Mouse (Mus musculus) kidney, postnatal 14 days (tissue): ENCODE measurements around the gene Wnt2b.

Experiments
- DNase-seq: peaks from one replicate; pipeline ENCODE4 v3.0.0; 2022; ENCODE audit warnings: mixed read lengths

The Wnt2b gene

DNA sequence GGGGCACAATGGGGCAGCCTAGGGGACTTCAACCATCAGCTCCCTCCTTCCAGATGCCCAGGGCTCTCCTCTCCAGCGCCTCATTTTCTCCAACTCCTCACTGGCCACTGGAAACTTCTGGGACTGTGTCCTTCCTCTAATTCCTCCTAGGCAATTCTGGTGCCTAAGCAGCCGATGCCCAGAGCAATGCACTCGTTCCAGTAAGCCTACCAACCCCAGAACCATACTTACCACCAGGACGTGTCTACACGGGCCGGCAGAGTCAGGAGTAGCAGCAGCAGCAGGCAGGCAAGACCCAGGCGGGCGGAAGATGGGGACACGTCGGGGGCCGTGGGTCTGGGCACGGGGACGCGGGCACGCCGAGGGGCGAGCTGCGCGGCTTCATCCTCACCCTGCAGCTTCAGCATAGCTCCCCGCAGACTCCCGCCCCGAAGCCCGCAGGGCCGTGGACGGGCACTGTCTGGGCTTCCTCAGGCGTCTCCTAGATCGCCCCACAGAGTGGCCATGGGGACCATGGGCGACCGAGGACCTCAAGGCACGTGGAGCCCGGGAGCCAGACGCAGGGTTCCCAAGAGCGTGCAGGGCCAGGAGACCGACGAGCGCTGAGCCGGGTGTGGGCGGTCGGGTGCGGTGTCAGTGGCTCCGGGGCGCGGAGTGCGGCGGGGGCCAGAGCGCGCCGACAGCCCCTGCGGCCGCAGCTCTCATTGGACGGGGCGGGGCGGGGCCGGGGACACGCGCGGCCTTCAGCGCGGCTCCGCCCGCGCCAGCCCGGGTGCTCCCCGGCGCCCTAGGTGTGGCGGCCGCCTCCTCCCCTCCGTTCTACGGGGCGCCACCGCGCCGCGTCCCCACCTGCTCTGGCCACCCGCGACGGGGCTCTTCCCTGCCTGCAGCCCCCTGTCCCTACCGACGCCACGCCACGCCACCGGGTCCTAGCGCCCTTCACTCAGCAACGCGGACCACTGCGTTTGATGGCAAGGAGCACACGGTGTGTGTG is at the start of gene Wnt2b:
Wnt2b (minus strand) TSS at position 856 of the 994 bp plus-strand sequence.
- peak; percentile 44 for DNase-seq

DNA sequence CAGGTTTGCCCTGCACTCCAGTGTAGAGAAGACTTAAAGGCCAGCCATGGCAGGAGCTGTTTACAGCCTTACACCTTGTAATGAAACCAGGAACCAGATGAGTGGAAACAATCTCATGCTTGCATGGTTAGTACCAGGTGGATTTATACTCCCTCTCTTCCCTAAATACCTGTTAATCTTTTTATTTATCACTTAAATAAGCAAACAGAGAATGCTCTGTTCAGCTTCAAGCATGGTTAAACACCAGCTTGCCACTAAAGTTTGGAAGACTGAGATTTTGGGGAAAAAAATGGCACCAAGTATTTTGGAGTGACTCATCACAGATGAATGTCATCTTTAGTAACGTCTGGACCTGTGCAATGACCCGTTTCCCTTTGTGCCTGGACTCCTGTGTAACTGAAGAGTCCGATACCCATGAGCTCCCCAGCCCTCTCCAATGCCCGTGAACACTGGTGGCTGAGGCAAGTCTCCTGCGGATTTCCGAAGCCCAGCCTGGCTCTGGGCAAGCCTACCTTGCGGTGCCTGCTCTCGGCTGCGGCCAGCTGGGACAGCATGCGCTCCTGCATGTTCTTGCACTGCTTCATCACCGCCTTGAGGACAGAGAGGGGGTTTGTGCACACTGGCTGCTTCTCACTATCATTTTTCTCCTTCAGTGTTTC is 49.1 kb upstream of the Wnt2b start:
- no peak for DNase-seq

DNA sequence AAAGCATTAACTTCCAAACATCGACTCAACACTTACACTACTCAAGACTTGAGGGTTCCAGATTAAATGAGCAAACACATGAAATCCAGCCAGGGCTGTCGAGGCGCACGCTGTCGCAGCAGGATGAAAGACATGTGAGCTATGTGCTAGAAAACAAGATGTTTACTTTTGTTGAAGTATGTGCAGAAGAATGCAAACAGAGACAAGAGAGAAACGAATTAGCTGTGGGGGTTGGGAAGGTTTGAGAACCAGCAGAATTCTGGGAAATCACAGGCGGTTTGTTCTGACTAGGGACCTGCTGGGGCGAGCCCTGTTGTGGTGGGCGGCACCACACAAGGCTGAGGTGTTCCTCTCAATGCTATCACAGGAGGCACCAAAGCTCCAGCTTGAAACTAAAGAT is 46.3 kb upstream of the Wnt2b start:
- DNase-seq, result no peak

DNA sequence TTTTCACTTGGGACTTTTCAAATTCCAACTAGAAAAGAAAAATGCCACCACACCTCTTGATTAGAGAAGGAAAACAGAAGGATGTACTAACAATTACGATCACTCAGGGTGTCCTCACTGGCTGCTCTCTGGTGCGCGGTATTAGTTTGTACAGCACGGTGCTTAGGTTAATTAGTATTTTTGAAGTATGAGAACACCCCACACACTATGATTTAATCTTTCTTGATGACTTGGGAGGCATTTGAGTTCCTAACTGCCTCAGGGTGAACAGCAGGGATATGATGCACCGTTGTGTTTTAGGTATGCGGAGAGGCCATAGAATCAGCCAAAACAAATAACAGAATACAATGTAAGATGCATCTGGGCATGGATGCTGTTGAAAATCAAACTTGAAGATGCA is 44.4 kb upstream of the Wnt2b start:
- no peak for DNase-seq

DNA sequence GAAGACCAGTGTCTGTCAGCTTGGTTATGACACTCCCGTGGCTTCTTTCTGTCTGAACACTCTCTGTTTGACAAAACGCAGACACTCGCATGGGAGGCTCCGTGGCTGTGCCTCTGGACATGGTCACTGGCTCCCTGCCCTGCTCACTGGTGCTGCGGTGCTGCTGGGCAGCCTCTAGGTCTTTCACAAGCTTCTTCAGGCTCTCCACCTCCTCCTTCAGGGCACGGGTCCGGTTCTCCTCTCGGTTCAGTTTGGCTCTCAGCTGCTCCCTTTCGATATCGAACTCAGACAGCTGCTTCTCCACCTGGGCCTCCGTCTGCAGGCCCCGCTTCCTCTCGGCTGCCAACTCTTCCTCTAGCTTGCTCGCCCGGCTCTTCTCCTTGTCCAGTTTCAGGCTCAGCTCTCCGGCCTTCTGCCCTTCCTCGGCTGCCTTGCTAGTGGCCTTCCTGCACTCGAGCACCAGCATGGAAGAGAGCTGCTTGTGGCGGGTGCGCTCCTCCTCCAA is 43.9 kb upstream of the Wnt2b start:
- no peak for DNase-seq

DNA sequence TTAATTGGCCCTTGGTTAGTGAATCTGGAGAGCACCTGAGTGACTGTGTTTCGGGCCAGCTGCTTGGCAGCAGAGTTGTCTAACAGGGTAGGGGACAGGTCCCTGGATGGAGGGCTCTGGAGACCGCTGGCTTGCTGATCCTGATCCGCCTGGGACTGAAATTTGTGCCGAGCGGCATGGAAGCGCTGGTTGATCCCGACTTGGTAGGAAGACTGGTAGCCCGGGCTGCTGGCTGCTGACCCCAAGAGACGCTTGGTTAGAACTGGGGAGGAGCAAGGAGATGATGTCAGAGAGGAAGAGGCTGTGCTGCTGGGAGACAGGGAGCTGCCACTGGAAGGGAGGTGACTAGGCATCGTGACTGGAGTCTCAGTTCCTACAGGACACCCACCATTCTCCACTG is 43.3 kb upstream of the Wnt2b start:
- DNase-seq, result no peak

DNA sequence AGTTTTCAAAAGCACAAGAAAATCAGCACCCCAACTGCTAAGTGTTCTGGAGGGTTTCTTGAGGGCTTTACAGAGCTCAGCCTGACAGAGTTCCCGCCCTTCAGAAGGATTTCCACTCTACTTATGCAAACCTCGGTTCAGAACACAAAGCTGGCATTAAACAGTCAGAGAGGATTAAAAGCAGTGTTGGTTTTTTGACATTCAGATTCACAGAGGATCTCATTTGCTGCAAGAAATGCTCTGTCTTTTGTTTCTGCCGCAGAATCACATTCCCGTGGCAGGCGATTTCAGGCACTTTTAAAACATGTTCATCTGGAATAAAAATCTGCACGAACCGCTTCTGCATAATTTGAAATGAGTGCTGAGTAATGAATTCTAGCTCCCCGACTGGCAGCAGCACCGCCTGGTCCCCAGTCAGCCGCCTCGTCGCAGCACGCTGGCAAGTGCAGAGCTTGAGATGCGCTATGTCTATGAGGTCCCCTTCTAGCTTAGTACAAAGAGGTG is 42.3 kb upstream of the Wnt2b start:
- DNase-seq, result no peak

DNA sequence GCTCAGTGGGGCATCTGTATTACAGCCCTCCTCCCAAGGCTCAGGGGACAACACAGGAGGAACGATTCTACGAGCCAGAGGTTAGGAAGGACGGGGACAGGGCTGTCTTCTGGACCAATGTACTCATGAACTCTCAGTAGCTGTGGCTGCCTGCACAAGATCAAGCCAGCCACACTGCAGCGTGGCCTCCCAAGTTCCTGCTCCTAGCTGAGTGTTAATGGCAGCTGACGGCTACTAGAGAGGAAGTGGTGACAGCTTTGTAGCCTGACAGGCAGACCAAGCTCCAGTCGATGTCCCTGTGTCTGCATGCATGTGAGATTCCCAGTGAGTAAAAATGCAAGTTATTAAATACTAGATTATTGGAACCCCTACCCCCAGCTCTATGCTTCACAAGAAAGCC is 39.7 kb upstream of the Wnt2b start:
- no peak for DNase-seq

DNA sequence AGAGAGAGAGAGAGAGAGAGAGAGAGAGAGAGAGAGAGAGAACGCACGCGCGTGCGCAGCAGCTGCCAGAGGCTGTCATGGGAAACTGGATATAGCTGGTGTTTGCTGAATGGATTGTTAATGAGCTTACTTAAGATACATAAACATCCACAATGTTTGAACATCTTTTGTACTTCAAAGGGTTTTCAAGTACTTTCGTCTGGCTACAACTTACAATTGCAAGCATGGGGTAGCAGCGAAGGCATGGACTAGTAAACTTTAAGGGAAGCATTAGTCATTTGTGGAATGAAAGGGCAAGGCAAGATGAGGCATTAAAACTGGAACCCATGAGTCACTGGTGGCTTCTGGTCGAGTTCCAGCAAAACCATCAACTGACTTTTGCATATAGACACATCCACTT is 38.8 kb upstream of the Wnt2b start:
- no peak for DNase-seq

DNA sequence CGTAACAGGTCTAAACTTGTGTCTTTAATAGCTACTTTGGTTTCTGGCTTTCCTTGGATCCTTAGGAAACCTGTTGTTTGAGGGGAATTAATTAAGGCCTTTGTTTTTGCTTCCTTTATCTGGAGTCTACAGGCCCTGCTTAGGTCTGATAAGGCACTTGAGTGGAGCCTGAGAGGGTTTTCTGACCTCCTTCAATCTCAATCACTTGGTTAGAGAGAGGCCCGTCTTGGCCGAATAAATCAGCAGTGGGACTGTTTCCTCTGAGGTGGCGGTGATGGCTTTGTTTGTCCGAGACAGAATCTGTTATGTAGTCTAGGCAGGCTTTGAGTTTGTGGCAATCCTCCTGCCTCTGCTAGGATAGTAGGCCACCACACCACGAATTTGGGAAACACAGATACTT is 35.8 kb upstream of the Wnt2b start:
- DNase-seq, result no peak

DNA sequence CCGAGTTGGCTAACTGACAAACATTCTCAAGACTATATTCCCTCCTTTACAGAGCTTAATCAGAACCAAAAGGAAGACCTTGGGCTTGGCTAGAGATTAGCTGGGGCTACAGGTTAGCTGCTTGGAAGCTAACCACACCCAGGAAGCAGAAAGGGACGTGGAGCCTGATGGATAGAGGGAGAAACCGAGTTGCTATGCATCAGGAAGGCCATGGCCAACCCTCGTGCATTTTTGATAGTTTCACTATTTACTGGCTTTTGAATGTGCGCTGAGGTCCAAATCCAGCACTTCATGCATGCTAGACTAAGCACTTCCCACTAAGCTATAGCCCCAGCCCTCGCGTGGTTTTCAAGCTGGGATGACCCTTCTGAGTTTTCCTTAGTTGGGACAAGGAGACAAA is 34.0 kb upstream of the Wnt2b start:
- DNase-seq, result no peak

DNA sequence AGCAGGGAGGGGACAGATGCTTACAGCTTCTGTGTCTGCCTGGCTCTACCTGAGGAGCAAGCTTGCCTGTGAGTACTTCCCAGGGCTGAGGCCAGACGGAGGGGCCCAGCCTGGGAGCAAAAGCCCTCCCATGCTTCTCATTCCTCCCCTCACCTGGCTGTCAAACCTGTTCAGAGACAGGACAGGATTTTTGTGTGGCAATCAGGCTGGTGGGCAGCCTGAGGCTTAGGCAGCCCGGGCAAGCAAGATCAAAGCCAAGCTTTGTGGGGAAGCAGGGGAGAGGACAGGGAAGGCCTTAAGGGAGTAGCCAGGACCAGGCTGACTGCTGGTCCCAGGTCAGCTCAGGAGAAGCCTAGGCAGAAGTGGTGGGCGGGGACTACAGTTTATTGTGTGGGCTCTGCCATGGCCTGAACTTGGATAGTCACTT is 32.7 kb upstream of the Wnt2b start:
- no peak for DNase-seq

DNA sequence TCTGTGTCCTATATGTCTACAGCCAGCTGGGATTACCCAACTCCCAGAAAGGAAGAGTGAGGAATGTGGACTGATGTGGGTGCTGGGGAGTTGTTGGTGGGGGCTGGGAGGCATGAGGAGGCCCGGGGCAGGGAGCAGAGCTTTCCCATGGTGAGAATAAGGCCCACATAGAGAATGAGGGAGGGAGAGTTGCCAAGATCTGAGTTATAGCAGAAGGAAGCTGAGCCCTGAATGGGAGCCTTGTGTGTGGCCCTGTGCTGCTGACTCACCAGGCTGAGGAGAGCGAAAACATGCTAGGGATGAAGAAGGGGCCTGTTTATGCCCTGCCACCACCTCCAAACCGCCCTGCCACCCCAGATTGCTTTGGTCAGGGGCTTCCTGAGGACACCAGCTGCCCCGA is 32.1 kb upstream of the Wnt2b start:
- DNase-seq, result peak; percentile 17

DNA sequence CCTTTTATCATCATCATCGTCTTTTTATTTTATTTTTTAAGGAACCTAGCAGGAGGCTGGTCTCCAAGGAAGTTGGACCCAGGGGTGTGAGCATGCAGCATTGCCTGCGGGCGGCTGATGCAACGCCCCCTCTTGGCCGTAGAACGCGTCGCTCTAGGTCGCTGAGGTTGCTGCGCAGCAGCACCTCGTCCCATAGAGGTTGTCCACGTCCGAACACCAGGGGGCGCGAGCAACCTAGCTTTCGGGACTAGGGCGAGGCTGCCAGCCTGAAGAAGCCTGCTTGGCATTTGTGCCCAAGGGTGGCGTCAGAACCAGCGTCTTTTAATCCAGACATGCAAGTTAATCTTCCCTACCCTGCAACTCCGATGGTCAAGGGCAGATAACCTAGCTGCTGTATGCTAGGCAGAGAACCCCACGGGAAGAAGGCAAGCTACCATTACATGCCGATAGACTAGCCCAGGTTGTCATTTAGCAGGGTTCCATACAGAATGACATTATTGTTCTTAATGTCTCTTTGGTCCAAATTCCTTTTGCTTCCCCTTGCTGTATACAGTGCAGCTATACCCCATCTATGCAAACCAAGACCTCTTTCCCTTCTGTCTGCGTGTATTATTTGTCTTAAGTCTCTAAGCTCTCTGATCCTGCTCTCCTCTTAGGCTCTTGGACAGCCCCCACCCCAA is 31.1 kb upstream of the Wnt2b start:
- DNase-seq, result peak; percentile 89

DNA sequence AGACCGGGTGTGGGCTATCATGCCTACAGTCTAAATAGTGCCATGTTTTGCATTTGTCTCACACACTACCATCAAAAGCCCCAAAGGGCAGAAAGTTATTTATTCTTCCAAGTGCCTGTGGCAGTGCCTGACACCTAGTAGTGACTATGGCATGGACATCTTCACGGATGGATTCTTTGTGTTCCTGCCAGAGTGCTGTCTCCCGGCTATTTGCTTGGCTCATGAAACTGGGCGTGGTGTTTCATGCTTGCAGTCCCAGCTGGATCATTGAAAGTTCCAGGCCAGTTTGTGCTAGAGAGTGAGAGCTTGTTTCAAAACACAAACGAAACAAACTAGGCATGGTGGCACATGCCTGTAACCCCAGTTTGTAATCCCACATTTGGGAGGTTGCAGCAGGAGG is 30.0 kb upstream of the Wnt2b start:
- DNase-seq, result no peak

DNA sequence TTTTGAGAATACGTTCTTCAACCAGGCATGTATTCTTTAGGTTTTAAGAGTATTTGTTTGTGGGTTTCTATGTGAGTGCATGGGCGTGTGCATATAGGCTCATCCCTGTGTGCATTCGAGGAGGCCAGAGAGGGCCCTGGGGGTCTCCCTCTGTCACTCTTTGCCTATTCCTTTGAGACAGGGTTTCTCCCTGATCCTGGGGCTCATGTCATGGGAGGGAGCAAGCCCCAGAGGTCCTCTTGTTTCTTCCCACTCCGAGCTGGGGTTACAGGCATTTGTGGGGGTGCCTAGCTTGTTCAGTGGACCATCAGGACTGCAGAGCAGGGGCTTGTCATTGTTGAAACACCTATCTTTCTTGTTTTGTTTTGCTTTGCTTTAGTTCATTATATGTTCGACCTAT is 26.2 kb upstream of the Wnt2b start:
- no peak for DNase-seq

DNA sequence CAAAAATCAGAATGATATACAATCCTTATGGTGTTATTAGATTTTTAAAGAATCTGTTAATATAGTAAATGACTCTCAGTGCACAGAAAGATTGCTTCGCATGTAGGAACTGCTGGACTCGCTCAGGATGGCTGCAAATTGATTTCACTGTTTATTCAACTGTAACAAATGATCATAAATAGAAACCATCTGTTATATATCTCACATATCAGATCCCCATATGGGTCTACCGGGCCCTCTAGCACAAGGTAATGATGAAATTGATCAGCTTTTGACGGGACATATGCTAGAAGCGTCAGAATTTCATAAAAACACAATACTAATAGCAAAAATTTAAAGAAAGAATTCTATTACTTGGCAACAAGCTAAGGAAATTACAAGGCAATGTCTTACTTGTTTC is 18.0 kb upstream of the Wnt2b start:
- no peak for DNase-seq

DNA sequence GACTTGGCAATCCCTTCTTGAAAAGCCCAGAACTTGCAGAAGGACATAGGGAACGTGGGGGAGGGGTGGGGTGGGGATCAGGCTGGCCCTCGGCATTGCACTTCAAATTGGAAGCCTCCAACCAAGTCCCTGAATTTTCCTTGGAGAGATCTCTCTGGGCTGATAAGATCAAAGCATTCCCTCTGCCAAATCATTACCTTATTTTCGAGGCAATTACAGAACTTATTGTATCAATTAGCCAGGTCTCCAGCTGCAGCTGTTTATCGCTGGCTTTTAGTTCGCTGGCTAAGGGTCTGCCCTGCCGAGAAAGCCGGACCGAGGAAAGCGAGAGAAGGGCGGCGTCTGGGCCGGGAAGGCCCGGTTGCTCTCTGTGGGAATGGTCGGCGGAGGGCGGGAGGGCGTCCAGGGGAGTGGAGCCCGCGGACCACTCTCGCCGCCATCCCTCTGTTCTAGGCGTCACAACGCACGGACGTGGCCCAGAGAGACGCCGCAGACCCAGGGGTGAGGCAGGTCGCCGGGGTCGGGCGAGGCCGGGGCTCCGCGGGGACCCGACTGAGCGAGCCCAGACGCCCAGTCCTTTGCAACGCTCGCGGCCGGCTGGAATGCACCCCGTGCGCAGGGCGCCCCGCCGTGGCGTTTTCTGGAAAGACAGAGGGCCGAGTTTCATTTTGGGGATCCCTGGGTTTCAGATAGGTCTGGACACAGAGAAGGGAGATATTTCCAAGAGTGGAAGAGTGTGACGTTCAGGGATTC is 6.0 kb upstream of the Wnt2b start:
- peak; percentile 92 for DNase-seq

DNA sequence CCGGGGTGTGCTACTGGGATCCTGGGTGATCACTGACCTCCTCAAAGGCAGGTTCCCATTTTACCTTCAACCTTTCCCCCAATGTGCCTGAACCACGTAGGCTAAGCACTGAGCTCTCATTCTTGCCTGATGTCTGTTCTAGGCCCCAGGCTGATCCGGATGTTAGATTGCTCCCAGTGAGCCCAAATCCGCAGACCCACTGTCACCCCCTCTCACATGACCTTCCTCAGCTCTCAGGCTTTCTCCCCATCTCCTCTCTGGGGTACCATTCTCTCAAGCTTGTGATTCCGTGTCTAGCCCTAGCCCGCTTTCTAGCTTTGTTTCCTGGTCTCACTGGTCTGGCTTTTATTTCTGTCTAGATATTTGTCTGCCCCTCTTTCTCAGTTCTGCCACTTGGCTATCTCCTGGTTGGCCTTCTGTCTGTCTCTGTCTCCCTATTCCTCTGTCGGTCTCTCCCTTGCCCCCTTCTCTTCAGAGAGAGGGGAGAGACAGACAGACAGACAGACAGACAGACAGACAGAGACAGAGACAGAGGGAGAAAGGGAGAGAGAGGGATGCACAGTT is 4.4 kb upstream of the Wnt2b start:
- DNase-seq, result no peak

DNA sequence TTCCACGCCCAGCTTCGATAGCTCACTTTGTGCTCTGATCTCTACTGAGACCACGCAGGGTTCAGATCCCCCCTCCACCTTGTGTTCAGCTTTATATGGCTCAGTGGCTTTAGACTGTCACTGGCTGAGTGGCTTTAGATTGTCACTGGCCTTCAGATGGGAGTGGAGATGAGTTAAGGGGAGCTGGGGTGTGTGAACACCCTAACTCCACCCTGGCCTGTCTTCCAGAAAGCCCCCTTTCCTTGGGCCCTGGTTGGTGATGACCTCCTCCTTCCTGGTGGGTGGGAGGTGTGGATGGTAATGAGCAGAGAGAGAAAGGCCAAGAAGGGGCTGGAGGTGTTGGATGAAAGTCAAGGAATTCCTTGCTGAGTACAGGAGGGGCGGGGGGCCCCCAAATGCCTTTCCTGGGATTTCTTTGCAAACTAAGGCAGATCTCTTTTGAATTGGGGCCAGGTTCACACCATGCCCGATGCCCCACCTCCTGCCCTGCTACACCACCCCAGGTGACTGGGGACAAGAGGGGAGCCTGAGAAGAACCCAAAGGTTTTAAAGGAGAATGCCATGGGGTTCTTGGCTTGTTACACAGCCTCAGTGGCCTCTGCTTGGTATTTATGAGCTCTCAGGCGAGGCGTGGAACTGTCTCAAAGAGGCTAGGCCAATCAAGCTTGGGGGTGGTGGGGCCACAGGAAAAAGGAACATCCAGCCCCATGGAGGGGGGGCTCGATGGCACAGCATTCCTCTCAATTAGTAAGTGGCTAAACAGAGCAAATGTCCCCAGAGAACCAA is 3.5 kb upstream of the Wnt2b start:
- no peak for DNase-seq
